ENCODE assay signal across 30 mouse cellular contexts in the genomic region with DNA sequence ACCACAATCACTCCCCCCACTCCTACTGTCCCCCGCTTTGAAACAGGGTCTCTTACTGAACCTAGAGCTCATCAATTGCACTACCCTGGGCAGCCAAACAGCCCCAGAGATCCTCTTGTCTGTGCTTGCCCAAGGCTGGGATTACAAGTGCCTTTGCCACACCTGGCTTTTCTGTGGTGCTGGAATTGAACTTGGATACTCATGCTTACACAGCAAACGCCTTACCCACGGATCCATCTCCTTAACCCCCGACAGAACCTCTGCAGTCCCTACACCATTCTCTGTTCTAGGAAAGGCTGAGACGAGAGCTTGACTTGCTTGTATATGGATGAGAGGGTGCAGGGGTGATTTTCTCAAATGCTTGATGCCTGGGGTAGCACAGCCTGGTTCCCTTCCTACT.
A peak's percentile ranks its signal among the peaks of the same experiment; 100 is the strongest.
DNase-seq lines count a peak whose midpoint lies in the region; ATAC-seq and TF ChIP-seq lines count a peak whose summit lies in the region.
"Had no signal": no experiment of that assay in that cellular context is flagged by ENCODE, and none has a peak within 500 bp of the region (broad histone marks: within the 10 kb centered on the region; RNA-seq: fewer than 3 reads in every experiment).

No protein-coding gene starts in this region.

- ATAC-seq in heart, embryonic 15.5 days (replicated peaks; ENCODE audit: insufficient number of reproducible peaks, insufficient read depth, low FRiP score, low read depth) = no peak
- ATAC-seq in kidney, embryonic 15.5 days (replicated peaks; ENCODE audit: low FRiP score) = no peak
- ATAC-seq: activated CD4-positive, CD25-positive, alpha-beta regulatory T cell, adult 4 months; forebrain, embryonic 14.5 days; hindbrain, postnatal 0 days; intestine, embryonic 15.5 days; lung, postnatal 0 days; midbrain, embryonic 13.5 days had no signal

- no peak overlapping the region for H3K4me2 ChIP-seq in heart, embryonic 15.5 days
- H3K4me2 ChIP-seq in kidney, embryonic 15.5 days = no peak overlapping the region
- H3K4me2 ChIP-seq: embryonic facial prominence, embryonic 15.5 days; hindbrain, embryonic 12.5 days; intestine, embryonic 15.5 days; limb, embryonic 13.5 days; liver, embryonic 11.5 days; midbrain, embryonic 13.5 days; stomach, embryonic 15.5 days had no signal

- peak overlapping the region; percentile 63 for H3K27ac ChIP-seq in gastrocnemius, adult 2 months
- peak overlapping the region; percentile 14; the same call in 1 of the 2 replicates for H3K27ac ChIP-seq in heart, embryonic 15.5 days
- peak overlapping the region; percentile 87 for H3K27ac ChIP-seq in kidney, embryonic 15.5 days
- H3K27ac ChIP-seq: embryonic facial prominence, embryonic 10.5 days; embryonic facial prominence, embryonic 15.5 days; hindbrain, embryonic 12.5 days; hindbrain, postnatal 0 days; intestine, embryonic 15.5 days; layer of hippocampus, adult 2 months; left cerebral cortex, adult 2 months; limb, embryonic 13.5 days; midbrain, embryonic 13.5 days; stomach, embryonic 15.5 days had no signal

- WGBS in heart, embryonic 15.5 days = 86% methylated on average over 5 of the region's 5 CpGs
- 71% methylated on average over 5 of the region's 5 CpGs for WGBS in kidney, embryonic 15.5 days

- no peak overlapping the region for H3K9ac ChIP-seq in heart, embryonic 15.5 days
- H3K9ac ChIP-seq in kidney, embryonic 15.5 days = no peak overlapping the region
- H3K9ac ChIP-seq: embryonic facial prominence, embryonic 15.5 days; hindbrain, embryonic 12.5 days; intestine, embryonic 15.5 days; limb, embryonic 13.5 days; midbrain, embryonic 13.5 days; stomach, embryonic 15.5 days had no signal

- H3K27me3 ChIP-seq in heart, embryonic 15.5 days = no peaks in the 10 kb centered on the region
- H3K27me3 ChIP-seq in kidney, embryonic 15.5 days = no peaks in the 10 kb centered on the region
- H3K27me3 ChIP-seq: CH12.LX; embryonic facial prominence, embryonic 15.5 days; hindbrain, embryonic 12.5 days; intestine, embryonic 15.5 days; limb, embryonic 13.5 days; midbrain, embryonic 13.5 days; stomach, embryonic 15.5 days had no signal

- peaks cover 7% of the 10 kb centered on the region; the same call in 1 of the 2 replicates for H3K4me1 ChIP-seq in heart, embryonic 15.5 days (replicated peaks)
- peaks cover 22% of the 10 kb centered on the region for H3K4me1 ChIP-seq in kidney, embryonic 15.5 days
- H3K4me1 ChIP-seq: embryonic facial prominence, embryonic 15.5 days; hindbrain, embryonic 12.5 days; intestine, embryonic 15.5 days; limb, embryonic 13.5 days; megakaryocyte, embryonic 14.5 days; midbrain, embryonic 13.5 days; stomach, embryonic 15.5 days had no signal

- TF ChIP-seq CTCF in gastrocnemius, adult 2 months (IDR thresholded peaks at IDR 0.05) = no peak

- no peak for DNase-seq in gastrocnemius, adult 2 months
- no peak for DNase-seq in gastrocnemius, adult 8-10 months (ENCODE audit: low spot score in 2 of 2)
- DNase-seq in heart, postnatal 36 days = no peak
- no peak for DNase-seq in kidney, adult 8-10 months
- DNase-seq in adipocyte (ENCODE audit: low spot score) = peak; percentile 56
- no peak for DNase-seq in left cerebral cortex, postnatal 4 days
- DNase-seq: adrenal gland, adult 8-10 months; cerebellum, adult 8-10 months; cerebellum, postnatal 25 days; kidney, postnatal 14 days; lung, postnatal 4 days; right cerebral cortex, postnatal 14 days had no signal

- no peak overlapping the region for H3K4me3 ChIP-seq in gastrocnemius, adult 2 months
- no peak overlapping the region for H3K4me3 ChIP-seq in heart, embryonic 15.5 days
- H3K4me3 ChIP-seq in kidney, embryonic 15.5 days (replicated peaks) = no peak overlapping the region
- H3K4me3 ChIP-seq: embryonic facial prominence, embryonic 10.5 days; embryonic facial prominence, embryonic 15.5 days; hindbrain, embryonic 12.5 days; intestine, embryonic 15.5 days; layer of hippocampus, adult 2 months; left cerebral cortex, adult 2 months; limb, embryonic 13.5 days; megakaryocyte, embryonic 14.5 days; midbrain, embryonic 13.5 days; stomach, embryonic 15.5 days had no signal

- H3K9me3 ChIP-seq in heart, embryonic 15.5 days (replicated peaks) = no peaks in the 10 kb centered on the region
- no peaks in the 10 kb centered on the region for H3K9me3 ChIP-seq in kidney, embryonic 15.5 days (replicated peaks)
- H3K9me3 ChIP-seq: embryonic facial prominence, embryonic 10.5 days; embryonic facial prominence, embryonic 15.5 days; hindbrain, embryonic 12.5 days; intestine, embryonic 15.5 days; limb, embryonic 13.5 days; megakaryocyte, embryonic 14.5 days; midbrain, embryonic 13.5 days; stomach, embryonic 15.5 days had no signal

- peaks cover 55% of the 10 kb centered on the region for H3K36me3 ChIP-seq in heart, embryonic 15.5 days
- peaks cover 61% of the 10 kb centered on the region for H3K36me3 ChIP-seq in kidney, embryonic 15.5 days
- H3K36me3 ChIP-seq: hindbrain, embryonic 12.5 days; midbrain, embryonic 13.5 days had no signal

- intact Hi-C loops in gastrocnemius, adult 2 months (cut with DNase I) = loop anchor here (2.0 kb wide), 1 partner anchor 20 kb away; no protein-coding TSS in a partner anchor
- intact Hi-C loops in heart, postnatal 36 days (cut with DNase I) = no loop called here
- intact Hi-C loops in left cerebral cortex, postnatal 4 days (cut with DNase I) = no loop called here

Comparison
In these comparisons a context has a peak if more than half of its experiments do, and no peak if none do; other contexts are left out.
1. H3K27ac ChIP-seq: peak in every context shown above with its lines; median percentile 87 in kidney, embryonic 15.5 days; 63 in gastrocnemius, adult 2 months; 14 in heart, embryonic 15.5 days.